Mouse (Mus musculus): ENCODE measurements around the gene Nfia. TPM values are rescaled to one million over a fixed set of nuclear protein-coding genes. Genes with fewer than 3 reads are reported as not detected.

Gene Nfia
- total RNA-seq, 2 experiments from 2014 or later: 3.6 to 17.8 TPM

Other genes with a start within 250 kb of the Nfia start
- not detected in 2 replicates for gene E130114P18Rik, start 5.3 kb downstream of the Nfia start, total RNA-seq (2015)
- not detected in 2 replicates for gene E130114P18Rik, start 5.3 kb downstream of the Nfia start, total RNA-seq (2017)